Mouse (Mus musculus) gastrocnemius, postnatal 36 days (tissue): ENCODE results near the gene Ppp1r15a. TPM values are rescaled to one million over a fixed set of nuclear protein-coding genes. Genes with fewer than 3 reads are reported as not detected.
A peak's percentile ranks its signal among the peaks of the same experiment; 100 is the strongest.

Source experiments
- DNase-seq, 2 experiments: peaks; one replicate each; pipeline ENCODE4 v3.0.0; 2022
- intact Hi-C: fragments of 180-260 bp; cut with DNase I; formaldehyde crosslinking; loops from one replicate; pipeline ENCODE4 v1.15.1; 2025
- long read RNA-seq, 2 experiments: library from polyadenylated mRNA; stranded (forward); transcript quantifications; one replicate each; pipeline ENCODE4 v2.0.0; 2021
- total RNA-seq, 2 experiments: library from RNA; stranded (reverse); gene quantifications; 2 replicates each; pipeline ENCODE4 v1.2.3; 2021

Ppp1r15a gene
- total RNA-seq = 10 to 100 TPM; 22.9 to 25.3 TPM
- long read RNA-seq, experiment 1, transcript Ppp1r15a-201 (3 exons, 2,333 nt) = major isoform, 12 of 17 reads
- long read RNA-seq, experiment 1, partial matches to known transcripts = 0 of 17 reads
- long read RNA-seq, experiment 1, other reads (novel, unspliced or antisense) = 4 of 17 reads
- long read RNA-seq, experiment 2, transcript Ppp1r15a-202 (2 exons, 2,809 nt) = minor isoform, 7 of 46 reads
- long read RNA-seq, experiment 2, transcript Ppp1r15a-201 (3 exons, 2,333 nt) = major isoform, 26 of 46 reads
- long read RNA-seq, experiment 2, partial matches to known transcripts = 0 of 46 reads
- long read RNA-seq, experiment 2, other reads (novel, unspliced or antisense) = 13 of 46 reads

DNA sequence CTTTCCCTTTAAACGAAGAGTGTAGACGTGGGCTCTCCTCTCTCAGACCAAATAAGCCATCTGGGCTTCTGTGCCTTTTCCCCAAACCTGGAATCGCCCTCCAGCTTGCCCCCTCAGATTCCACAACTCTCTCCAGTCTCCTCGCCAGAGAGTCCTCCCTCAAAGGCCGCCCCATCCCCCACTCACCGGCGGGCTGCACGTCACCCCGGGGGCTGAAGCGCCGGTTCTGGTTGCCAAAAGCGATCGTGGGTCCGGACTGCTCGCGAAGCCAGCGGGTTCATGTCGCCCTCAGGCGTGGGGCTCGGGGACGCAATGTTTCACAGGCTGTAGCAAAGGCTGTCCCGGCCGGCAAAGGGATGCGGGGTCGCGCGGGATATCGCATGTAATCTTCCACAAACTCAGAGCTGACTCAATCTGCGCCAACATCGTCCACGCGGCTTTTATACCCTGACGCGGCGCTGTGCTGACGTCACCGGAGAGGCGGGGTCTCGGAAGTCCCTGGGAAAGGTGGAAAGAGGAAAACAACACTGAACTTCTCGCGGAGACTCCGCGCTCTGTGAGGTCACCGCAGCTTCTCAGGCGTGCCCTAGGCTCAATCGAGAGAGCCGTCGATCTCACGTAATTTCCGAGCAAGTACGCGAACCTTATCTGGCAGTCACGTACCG is at the start of gene Ppp1r15a, which contains the start of gene Plekha4:
Gene Ppp1r15a, minus strand, starts transcription at position 460 of the 665 bp plus-strand sequence.
Gene Plekha4, plus strand, starts transcription at position 522 of the 665 bp plus-strand sequence.
- intact Hi-C loops = no loop called here

DNA sequence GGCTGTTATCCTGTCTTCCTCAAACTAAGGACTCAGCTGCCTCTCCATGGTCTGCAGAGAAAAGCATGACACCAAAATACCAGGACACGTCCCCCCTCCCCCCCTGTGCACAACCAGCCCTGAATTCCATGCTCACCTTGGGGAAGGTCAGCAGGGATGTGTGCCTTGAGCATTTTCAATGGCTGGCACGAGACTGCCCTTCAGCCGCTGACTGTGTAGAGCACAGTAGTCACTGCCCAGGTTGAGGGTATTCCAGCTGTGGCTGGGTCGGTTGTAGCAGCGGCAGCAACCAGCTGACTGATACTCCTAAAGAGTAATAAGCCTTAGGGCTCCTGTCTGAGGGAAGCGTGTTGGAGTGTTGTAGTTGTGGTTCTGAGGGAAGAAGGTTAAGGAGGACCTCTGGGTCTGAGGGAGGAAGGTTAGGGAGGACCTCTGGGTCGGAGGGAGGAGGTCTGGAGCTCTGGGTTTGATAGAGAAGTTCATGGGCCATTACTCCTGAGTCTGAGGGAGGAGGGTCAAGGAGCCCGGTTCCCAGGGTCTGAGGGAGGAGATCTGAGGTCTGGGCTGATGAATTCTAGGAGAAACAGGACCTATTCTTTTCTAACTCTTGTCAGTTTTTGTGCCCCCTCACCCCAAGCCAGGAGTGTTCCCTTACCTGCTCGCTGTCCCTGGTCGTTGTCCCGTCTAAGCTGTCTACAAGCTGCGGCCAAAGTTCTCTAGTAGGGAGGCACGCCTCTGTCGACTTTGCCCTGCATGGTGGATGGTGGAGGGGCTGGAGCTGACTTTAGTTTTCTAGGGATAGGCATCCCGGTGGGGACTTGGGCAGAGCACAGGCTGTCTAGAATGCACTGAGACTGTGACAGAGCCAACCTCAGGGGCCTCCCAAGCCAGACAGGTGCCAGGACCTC is 48.7 kb upstream of the Ppp1r15a start:
- intact Hi-C loops = no loop called here
- DNase-seq = no peak

More for the DNA sequence above, at the start of gene Ppp1r15a, which contains the start of gene Plekha4:
- DNase-seq = peak; percentile 92 to 99

DNA sequence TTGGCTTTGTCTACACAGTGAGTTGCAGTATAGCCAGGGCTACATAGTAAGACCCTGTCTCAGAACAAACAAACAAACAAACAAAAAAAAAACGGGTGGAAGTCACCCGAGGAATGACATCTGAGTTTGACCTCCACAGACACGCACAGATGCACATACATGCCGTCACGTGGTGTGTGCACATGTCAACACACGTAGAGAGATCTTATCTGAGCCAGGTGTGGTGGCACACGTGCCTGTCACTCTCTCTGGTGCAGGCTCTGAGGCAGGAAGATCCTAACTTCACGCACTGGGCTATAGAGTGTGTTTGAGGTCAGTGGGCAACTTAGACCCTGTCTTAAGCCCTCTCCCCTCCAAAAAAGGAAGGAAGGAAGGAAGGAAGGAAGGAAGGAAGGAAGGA is 47.9 kb upstream of the Ppp1r15a start:
- intact Hi-C loops = no loop called here

DNA sequence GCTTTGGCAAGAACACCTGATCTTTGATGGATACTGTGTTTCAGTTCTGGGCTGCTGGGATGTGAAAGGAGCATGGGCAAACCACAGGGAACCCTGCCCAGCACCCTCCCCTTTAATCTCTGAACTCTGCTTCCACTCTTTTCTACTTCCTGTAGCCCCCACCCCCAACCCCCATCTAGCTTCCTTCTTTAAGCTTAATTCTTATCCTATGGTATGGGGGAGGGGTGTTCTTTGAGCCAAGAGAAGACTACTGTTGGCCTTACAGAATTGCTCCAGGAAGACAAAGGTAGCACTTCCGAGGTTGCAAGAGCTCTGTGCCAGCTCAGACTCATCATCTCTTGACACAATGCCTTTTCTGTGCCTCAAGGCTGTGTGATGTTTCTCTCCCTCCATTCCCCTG is 45.9 kb upstream of the Ppp1r15a start:
- DNase-seq = no peak
- intact Hi-C loops = no loop called here

More for the DNA sequence above, 47.9 kb upstream of the Ppp1r15a start:
- no peak for DNase-seq

DNA sequence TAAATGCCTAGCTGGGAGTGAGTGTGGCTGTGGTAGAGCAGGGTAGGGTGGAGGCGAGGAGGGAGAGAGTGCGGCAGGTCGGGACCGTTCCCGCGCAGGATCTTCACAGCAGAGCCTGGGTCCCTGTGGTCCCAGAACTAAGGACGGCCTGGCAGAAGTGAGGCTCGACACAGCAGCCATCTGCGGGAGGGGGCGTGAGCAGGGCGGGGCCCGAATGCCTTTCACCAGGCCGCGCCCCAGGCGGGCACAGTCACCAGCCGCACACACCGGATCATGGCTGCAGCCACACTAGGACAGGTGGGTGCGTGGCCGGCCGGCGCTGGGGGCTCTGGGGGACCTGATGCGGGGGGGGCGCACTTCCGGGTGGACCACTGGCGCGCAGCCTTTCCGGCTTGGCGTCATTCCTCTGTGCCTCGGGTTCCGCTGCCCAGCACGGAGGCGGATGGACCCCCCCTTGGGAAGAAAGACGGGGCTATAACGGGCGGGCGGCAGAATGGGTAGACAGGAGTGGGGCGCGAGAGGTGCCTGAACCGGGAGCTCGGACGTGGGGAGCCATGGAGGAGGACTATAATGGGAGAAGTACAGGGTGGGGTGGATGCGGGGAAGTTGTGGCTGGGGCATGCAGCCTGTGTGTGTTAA is 44.2 kb upstream of the Ppp1r15a start, which contains the start of gene Bcat2:
Gene Bcat2, plus strand, starts transcription at position 51 of the 639 bp plus-strand sequence.
- intact Hi-C loops = no loop called here
- DNase-seq = peak; percentile 59 to 69

DNA sequence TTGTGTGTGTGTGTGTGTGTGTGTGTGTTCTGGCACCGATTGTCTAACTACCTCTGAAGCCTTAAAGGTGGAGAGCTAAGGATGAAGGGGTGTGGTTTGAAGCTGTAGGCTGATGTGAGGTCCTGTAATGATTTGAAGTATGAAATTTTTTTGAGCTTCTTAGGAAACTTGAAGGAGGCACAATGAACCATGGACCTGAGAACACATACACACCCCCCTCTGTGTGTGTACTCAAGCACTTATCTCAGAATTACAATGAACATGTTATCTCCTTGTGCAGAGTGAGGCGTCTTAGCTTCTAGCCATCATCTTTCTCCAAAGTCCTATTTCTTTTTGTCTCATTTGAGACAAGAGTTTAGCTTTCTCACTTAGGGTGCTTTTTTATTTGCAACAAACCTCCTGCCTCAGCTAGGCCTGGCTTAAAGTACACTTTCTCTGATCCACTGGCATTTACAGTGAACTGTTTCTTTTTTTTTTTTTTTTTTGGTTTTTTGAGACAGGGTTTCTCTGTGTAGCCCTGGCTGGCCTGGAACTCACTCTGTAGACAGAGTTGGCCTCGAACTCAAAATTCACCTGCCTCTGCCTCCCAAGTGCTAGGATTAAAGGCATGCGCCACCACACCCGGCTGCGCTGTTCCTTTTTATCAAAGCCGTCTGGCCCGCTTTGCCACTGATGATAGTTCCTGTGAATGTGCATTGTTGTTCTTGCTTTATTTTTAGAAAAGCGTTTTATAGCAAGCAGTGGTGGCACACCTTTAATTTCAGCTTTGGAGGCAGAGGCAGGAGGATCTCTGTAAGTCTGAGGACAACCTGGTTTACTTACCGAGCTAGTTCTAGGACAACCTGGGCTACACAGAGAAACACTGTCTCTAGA is 42.8 kb upstream of the Ppp1r15a start:
- DNase-seq = no peak
- intact Hi-C loops = no loop called here

DNA sequence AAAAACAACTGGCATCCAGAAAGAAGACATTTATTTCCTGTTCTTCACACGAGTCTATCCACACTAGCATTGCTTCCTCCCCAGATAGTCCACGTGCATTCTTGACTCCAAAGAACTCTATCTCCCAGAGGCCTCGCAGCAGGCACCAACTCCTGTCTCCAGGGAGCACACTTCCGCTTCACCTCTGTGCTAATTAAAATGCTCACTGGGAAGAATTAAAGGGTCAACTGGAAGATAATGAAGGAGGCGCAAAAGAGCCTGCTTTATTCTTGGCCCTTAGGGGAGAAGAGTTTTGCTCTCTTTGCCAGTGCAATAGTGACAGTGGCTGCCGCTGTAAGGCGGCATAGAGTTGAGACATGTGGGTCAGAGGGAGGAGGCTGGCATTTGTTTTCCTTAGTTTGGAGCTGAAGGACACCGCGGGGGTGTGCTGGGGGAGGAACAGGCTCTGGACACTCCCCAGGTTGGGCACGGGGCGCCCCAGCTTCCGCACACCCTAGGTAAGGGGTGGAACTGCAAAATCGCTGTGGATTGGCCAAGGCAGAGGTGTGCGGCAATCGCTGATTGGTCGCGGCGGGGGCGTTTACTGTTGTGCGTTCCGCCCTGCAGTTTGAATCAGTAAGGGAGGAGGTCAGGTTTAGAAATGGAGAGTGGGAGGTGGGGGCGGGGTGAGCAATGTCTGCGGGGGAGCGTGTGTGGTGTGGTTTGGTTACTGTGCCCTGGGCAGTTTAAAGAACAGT is 41.9 kb upstream of the Ppp1r15a start:
- peak; percentile 76 to 87 for DNase-seq
- intact Hi-C loops = no loop called here

DNA sequence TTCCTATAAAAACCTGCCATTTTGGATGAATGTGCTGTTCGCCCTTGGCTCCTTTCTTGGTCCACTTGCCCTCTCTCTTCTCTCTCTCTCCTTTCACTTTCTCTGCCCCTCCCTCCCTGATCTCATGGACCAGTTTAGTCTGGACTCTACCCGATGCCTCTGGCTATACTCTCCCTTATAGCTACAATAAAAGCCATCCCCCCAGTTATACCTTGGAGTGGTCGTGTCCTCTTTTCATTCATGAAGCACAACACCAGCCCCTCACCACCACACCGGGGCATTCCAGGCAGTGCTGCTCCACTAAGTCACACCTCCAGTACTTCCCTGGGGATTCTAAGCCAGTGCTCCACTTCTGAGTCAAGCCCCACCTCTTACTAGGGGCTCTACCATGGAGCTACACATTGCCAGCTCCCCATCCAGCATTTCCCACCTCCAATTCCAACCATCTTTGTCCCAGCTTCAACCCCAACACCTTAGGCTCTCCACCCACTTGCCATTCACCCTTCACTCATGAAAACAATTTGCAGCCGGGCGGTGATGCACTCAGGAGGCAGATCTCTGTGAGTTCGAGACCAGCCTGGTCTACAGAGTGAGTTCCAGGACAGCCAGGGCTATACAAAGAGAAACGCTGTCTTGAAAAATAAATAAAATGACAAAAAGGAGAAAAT is 41.2 kb upstream of the Ppp1r15a start:
- DNase-seq = no peak
- intact Hi-C loops = no loop called here

DNA sequence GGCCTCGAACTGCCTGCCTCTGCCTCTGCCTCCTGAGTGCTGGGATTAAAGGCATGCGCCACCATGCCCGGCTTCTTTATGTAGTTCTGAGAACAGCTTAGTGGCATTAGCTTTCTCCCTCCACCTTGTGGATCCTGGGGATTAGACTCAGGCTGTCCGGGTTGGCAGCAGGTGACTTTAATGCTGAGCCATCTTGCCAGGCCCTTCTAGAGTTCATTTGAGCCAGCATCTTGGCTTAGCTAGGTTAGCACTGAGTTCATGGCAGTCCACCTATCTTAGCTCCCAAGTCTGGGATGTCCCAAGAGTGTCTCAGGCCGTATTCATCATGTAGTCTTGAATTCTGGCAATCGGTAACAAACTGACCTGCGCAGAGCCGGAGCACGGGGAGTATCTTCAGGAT is 39.4 kb upstream of the Ppp1r15a start:
- no peak for DNase-seq
- intact Hi-C loops = no loop called here

DNA sequence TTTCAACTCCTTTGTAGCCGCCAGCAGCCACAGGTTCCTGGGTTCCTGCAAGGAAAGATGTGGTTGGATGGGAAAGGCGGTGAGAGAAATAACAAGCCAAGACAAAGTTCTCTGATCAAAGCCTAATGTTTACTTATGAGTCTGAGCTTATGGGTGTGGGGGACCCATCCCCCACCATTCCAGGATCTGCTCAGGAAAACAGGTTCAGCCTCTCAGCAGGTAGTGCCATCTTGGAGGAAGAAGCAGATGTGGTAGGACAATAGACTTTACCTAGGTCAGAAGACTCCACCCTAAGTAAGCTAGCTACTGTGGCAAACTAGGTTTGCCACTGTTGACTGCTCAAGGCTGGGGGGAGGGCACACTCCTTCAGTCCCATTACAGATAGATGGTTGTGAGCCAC is 38.7 kb upstream of the Ppp1r15a start:
- DNase-seq = no peak
- intact Hi-C loops = loop anchor here (5.0 kb wide), 1 partner anchor 113 kb away; no protein-coding TSS in a partner anchor

DNA sequence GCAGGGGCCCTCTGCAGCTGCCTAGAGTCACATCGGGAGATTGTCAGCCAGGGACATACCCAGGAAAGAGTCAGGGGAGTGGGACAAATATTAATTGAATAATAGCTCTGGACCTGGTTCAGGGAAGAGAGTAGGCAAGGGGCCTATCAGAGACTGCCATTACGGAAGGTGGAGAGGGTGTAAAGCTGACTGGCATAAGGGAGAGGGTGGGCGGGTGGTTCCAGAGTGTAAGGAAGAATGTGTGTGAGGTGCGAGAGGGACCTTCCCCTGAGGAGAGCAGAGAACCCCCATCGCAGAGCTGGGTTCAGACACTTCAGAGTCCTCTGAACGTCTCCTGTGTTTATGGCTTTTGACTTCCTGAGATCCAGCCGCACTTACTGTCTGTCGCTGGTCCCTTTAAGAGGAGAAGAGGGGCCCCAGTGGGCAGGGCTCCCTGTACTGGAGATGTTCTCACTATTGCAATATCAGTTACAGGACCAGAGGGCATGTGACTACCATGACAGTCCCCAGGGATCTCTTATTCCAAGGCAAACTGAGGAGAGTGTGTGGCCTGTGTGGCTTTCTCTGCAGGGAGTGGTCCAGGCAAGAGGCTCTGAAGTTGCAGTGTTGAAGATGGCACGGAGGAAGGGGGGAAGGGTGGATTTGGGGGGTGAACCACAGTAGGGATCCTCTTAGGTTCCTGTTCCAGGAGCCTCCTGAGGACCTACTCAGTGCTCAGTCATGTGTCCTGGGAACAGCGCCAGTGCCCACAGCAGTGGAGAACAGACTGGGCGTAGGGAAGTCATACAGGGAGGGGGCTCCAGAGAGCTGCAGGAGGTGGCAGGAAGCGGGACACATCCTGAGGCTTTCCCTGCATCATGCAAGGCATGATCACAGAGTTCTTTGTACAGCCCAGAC is 35.8 kb upstream of the Ppp1r15a start:
- intact Hi-C loops = loop anchor here (2.0 to 5.0 kb wide), 2 partner anchors 91 to 110 kb away; no protein-coding TSS in a partner anchor
- DNase-seq = no peak

DNA sequence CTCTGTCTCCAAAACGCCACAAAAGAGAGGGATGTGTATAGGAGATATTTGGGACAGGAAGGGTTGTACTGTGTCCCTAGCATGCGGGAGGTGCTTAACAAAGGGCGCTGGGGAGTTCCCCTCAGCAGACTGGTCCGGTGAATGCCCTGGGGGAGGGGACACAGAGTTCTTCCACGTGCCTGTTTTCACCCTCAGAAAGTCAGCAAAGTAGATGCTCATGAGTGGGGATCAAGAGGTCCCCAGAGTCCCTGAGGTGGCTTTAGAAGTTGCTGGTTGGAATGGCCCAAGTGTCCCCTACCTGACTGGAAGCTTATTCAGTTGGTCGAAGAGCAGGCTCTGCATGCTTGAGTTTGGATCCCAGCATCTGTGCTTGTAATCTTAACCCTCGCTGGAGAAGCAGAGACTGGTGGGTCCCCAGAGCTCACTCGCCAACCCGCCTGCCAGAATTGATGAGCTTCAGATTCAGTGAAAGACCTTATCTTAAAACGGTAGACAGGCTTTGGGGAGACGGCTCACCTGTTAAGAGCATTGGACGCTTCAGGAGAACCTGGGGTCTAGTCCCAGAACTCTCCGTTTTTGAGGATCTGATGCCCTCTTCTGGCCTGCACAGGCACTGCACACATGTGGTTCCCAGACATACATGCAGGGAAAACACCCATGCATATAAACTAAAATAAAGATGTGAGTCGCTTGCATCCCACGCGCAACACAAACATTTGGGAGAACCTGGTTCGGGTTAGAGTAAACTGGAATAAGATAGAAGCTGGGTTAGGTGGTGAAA is 35.0 kb upstream of the Ppp1r15a start:
- DNase-seq = peak; percentile 70 to 79
- intact Hi-C loops = loop anchor here (2.0 to 5.0 kb wide), 2 partner anchors 90 to 109 kb away; no protein-coding TSS in a partner anchor

DNA sequence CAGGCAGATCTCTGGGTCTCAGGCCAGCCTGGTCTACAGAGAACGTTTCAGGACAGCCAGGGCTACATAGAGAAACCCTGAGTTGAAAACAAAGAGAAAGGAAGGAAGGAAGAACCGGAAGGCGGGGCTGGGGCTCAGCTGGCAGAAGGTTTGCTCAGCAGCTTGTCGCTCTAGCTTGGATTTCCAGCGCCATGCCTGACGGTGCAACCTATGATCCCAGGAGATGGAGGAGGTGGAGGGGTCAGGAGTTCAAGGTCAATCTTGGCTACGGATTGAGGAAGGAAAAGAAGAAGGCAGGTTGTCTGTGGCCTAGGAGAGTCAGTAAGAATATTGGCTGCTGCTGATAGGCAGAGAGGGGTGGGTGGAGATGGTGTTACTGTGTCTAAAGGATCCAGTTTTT is 34.2 kb upstream of the Ppp1r15a start:
- no peak for DNase-seq
- intact Hi-C loops = loop anchor here (2.0 to 5.0 kb wide), 2 partner anchors 89 to 108 kb away; no protein-coding TSS in a partner anchor

DNA sequence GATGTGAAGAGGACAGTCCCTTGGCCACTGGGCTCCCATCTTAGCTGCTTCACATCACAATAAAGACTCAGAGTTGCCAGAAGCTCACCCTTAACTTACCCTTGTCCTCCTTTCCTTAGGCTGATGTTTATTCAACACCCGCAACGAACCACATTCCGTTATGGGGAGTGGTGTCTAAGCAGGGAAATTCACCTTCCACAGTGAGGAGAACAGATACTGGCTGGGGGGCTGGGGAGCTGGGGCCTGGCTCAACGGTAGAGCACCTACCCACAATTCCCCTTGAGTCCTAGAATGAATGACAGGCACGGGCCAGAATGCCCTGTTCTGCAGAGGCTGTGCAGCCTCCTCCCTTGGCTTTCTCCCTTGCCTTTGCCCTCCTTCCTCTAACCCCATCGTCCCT is 32.8 kb upstream of the Ppp1r15a start:
- DNase-seq = no peak
- intact Hi-C loops = no loop called here

DNA sequence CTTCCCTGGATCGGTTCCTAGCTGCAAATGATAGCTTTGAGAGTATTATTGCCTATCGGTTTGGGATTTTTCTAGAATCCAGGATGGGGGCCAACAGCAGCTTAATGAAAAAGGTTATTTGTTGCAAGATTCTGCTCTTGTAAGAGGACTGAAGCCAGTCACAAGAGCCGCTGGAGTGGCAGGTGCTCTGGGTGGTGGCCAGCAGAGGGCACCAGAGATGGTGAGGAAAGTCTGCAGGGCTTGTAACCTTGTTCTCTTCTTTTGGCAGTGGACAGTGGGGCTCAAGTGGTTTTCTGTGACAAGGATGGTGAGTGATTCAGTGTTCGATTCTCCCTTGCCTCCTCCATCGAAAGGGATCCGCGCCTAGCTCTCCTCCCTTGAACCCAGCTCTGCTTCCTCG is 29.7 kb upstream of the Ppp1r15a start:
- DNase-seq = peak; percentile 70 to 76
- intact Hi-C loops = loop anchor here (2.0 kb wide), 1 partner anchor 33 kb away; no protein-coding TSS in a partner anchor

DNA sequence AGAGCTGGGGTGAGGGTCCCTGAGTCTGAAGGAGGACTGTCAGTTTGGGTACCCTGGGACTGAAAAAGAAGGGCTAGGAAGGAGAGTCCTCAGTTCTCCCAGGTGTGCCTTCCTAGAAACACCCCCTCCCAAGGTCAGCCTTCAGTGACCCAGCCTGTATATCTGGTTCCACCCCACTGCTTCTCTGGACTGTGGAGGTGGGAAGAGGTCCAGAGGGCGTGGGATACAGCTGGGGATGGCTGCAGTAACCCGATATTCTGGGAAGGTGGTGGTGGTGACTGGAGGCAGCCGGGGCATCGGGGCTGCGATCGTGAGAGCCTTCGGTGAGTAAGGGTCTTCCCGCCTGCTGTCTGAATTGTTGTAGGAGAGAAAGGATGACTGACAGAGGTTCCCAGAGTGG is 28.7 kb upstream of the Ppp1r15a start, which contains the start of gene Hsd17b14:
Gene Hsd17b14, plus strand, starts transcription at position 150 of the 400 bp plus-strand sequence.
- intact Hi-C loops = no loop called here

More for the DNA sequence above, 28.7 kb upstream of the Ppp1r15a start, which contains the start of gene Hsd17b14:
- DNase-seq = no peak
